Mouse (Mus musculus) myocyte (in vitro differentiated cells): ENCODE results near the gene Vgll4. TPM values are rescaled to one million over a fixed set of nuclear protein-coding genes. Genes with fewer than 3 reads are reported as not detected.

Experiments
- H3K27me3 ChIP-seq: one replicate; pipeline ENCODE4 v1.6.1; 2011; ENCODE audit not compliant: control insufficient read depth, insufficient read depth, insufficient read length
- H3K36me3 ChIP-seq: one replicate; pipeline ENCODE4 v1.6.1; 2011; ENCODE audit not compliant: control insufficient read depth, insufficient read depth
- H3K4me2 ChIP-seq: one replicate; pipeline ENCODE4 v1.6.1; 2011; ENCODE audit warnings: low read depth, control low read depth
- H3K4me3 ChIP-seq: one replicate; pipeline ENCODE4 v1.5.1; 2011; ENCODE audit warnings: mild to moderate bottlenecking, control low read depth, moderate library complexity
- H3K79me2 ChIP-seq: one replicate; pipeline ENCODE4 v1.6.1; 2011; ENCODE audit not compliant: control insufficient read depth, insufficient read depth
- H3ac ChIP-seq: one replicate; pipeline ENCODE4 v1.6.1; 2011; ENCODE audit not compliant: control insufficient read depth, insufficient read length
- CEBPB ChIP-seq: IDR thresholded peaks from 2 replicates; pipeline ENCODE4 v1.6.1; 2011; ENCODE audit warnings: mild to moderate bottlenecking, moderate library complexity; ENCODE audit not compliant: poor library complexity, insufficient read depth, severe bottlenecking
- E2F4 ChIP-seq: IDR thresholded peaks from one replicate; pipeline ENCODE4 v1.6.1; 2011; ENCODE audit warnings: mild to moderate bottlenecking, control low read depth, moderate library complexity; ENCODE audit not compliant: insufficient read depth
- MAX ChIP-seq: IDR thresholded peaks from one replicate; pipeline ENCODE4 v1.6.1; 2011; ENCODE audit warnings: low read depth, mild to moderate bottlenecking, control low read depth
- MYOD1 ChIP-seq, 3 experiments: IDR thresholded peaks; one replicate each; pipeline ENCODE4 v1.6.1; 2011; ENCODE audit warnings: control low read depth in 2 of 3, low read depth in 2 of 3, mild to moderate bottlenecking in 2 of 3, moderate library complexity in 1 of 3; ENCODE audit not compliant: insufficient read length in 2 of 3, control insufficient read depth in 1 of 3
- MYOG ChIP-seq, 3 experiments: IDR thresholded peaks; one replicate each; pipeline ENCODE4 v1.6.1; 2011; ENCODE audit warnings: control low read depth in 2 of 3, low read depth in 2 of 3, mild to moderate bottlenecking in 2 of 3; ENCODE audit not compliant: insufficient read length in 2 of 3, control insufficient read depth in 1 of 3, insufficient read depth in 1 of 3
- POLR2A ChIP-seq: IDR thresholded peaks from one replicate; pipeline ENCODE4 v1.6.1; 2011; ENCODE audit warnings: low read depth, mild to moderate bottlenecking, control low read depth, moderate library complexity; ENCODE audit not compliant: insufficient read length
- POLR2AphosphoS2 ChIP-seq: IDR thresholded peaks from one replicate; pipeline ENCODE4 v1.6.1; 2011; ENCODE audit warnings: low read depth, control low read depth; ENCODE audit not compliant: insufficient read length
- REST ChIP-seq: IDR thresholded peaks from one replicate; pipeline ENCODE4 v1.6.1; 2011; ENCODE audit warnings: mild to moderate bottlenecking, control low read depth, moderate library complexity; ENCODE audit not compliant: insufficient read depth, insufficient read length
- SRF ChIP-seq: IDR thresholded peaks from one replicate; pipeline ENCODE4 v1.6.1; 2011; ENCODE audit warnings: low read depth; ENCODE audit not compliant: control insufficient read depth, insufficient read length
- TCF12 ChIP-seq: IDR thresholded peaks from one replicate; pipeline ENCODE4 v1.6.1; 2011; ENCODE audit warnings: mild to moderate bottlenecking, control low read depth; ENCODE audit not compliant: poor library complexity, insufficient read depth, severe bottlenecking
- TCF3 ChIP-seq: IDR thresholded peaks from one replicate; pipeline ENCODE4 v1.6.1; 2011; ENCODE audit warnings: low read depth, control low read depth; ENCODE audit not compliant: insufficient read length
- USF1 ChIP-seq: IDR thresholded peaks from one replicate; pipeline ENCODE4 v1.6.1; 2011; ENCODE audit warnings: low read depth, mild to moderate bottlenecking, control low read depth, moderate library complexity
- polyA plus RNA-seq: library from polyadenylated mRNA; unstranded; fragments of >200 nt; fragmentation: generic; extraction: Trizol; gene quantifications from one replicate; pipeline ENCODE4 v1.2.1, GENCODE M21; 2012; ENCODE audit warnings: missing spikeins

Vgll4 gene
- polyA plus RNA-seq, 1 experiment = 21.1 TPM

- Histone ChIP-seq H3K36me3 (peaks cover 5% of the 10 kb centered on the region), H3K4me2 (no peak overlapping the region), H3K4me3 (no peak overlapping the region), H3K79me2 (peaks cover 87% of the 10 kb centered on the region), H3ac (no peak overlapping the region), H3K27me3 (no peaks in the 10 kb centered on the region)
- TF ChIP-seq TCF12 (no peak), USF1 (no peak), TCF3 (no peak), REST (no peak), POLR2AphosphoS2 (no peak), POLR2A (no peak), E2F4 (no peak), CEBPB (no peak), SRF (no peak), MAX (no peak), MYOG (IDR thresholded peaks at IDR 0.05; ENCODE audit: control insufficient read depth in 1 of 3, insufficient read depth in 1 of 3, insufficient read length in 2 of 3, low read depth in 2 of 3) (no peak), MYOD1 (IDR thresholded peaks at IDR 0.05; ENCODE audit: control insufficient read depth in 1 of 3, insufficient read length in 2 of 3, low read depth in 2 of 3) (no peak)
Measured at GRCm38 (mm10) chr6:114885129-114885528, 84.7 kb downstream of the Vgll4 start.

- Histone ChIP-seq H3K27me3 (no peaks in the 10 kb centered on the region), H3K4me3 (no peak overlapping the region), H3K36me3 (peaks cover 7% of the 10 kb centered on the region), H3ac (no peak overlapping the region), H3K4me2 (no peak overlapping the region), H3K79me2 (peaks cover 100% of the 10 kb centered on the region)
- TF ChIP-seq POLR2AphosphoS2 (no peak), MYOD1 (IDR thresholded peaks at IDR 0.05; ENCODE audit: control insufficient read depth in 1 of 3, insufficient read length in 2 of 3, low read depth in 2 of 3) (no peak), E2F4 (no peak)
Measured at GRCm38 (mm10) chr6:114883261-114883740, 86.5 kb downstream of the Vgll4 start.

GRCm38 (mm10) chr6:114882675-114883074 lies 87.1 kb downstream of the Vgll4 start:
- Histone ChIP-seq H3K4me2 (no peak overlapping the region), H3K79me2 (peaks cover 100% of the 10 kb centered on the region), H3K27me3 (no peaks in the 10 kb centered on the region), H3K36me3 (peaks cover 5% of the 10 kb centered on the region), H3K4me3 (no peak overlapping the region), H3ac (no peak overlapping the region)
- TF ChIP-seq MYOD1 (IDR thresholded peaks at IDR 0.05; ENCODE audit: control insufficient read depth in 1 of 3, insufficient read length in 2 of 3, low read depth in 2 of 3) = peak in 1 of 3 experiments; percentile 13
- no peak for TF ChIP-seq MAX
- TF ChIP-seq REST = no peak
- TF ChIP-seq CEBPB = no peak
- TF ChIP-seq MYOG (IDR thresholded peaks at IDR 0.05; ENCODE audit: control insufficient read depth in 1 of 3, insufficient read depth in 1 of 3, insufficient read length in 2 of 3, low read depth in 2 of 3) = no peak
- TF ChIP-seq TCF12 = no peak

- H3K36me3 ChIP-seq = peaks cover 5% of the 10 kb centered on the region
- TF ChIP-seq SRF (no peak), E2F4 (no peak), POLR2AphosphoS2 (no peak), MYOG (IDR thresholded peaks at IDR 0.05; ENCODE audit: control insufficient read depth in 1 of 3, insufficient read depth in 1 of 3, insufficient read length in 2 of 3, low read depth in 2 of 3) (no peak), USF1 (no peak), MYOD1 (IDR thresholded peaks at IDR 0.05; ENCODE audit: control insufficient read depth in 1 of 3, insufficient read length in 2 of 3, low read depth in 2 of 3) (no peak), TCF3 (no peak), TCF12 (no peak), REST (no peak), CEBPB (no peak), MAX (no peak), POLR2A (no peak)
- no peak overlapping the region for H3ac ChIP-seq
- H3K4me3 ChIP-seq = no peak overlapping the region
- H3K79me2 ChIP-seq = peaks cover 100% of the 10 kb centered on the region
- H3K27me3 ChIP-seq = no peaks in the 10 kb centered on the region
- no peak overlapping the region for H3K4me2 ChIP-seq
Measured at GRCm38 (mm10) chr6:114882212-114882611, 87.6 kb downstream of the Vgll4 start.

- Histone ChIP-seq H3ac (no peak overlapping the region), H3K4me3 (no peak overlapping the region), H3K36me3 (peaks cover 5% of the 10 kb centered on the region), H3K79me2 (peaks cover 99% of the 10 kb centered on the region), H3K4me2 (no peak overlapping the region), H3K27me3 (no peaks in the 10 kb centered on the region)
- TF ChIP-seq E2F4 (no peak), CEBPB (no peak), TCF12 (no peak), USF1 (no peak), TCF3 (no peak), MYOD1 (IDR thresholded peaks at IDR 0.05; ENCODE audit: control insufficient read depth in 1 of 3, insufficient read length in 2 of 3, low read depth in 2 of 3) (no peak), REST (no peak), POLR2A (no peak), SRF (no peak), POLR2AphosphoS2 (no peak), MYOG (IDR thresholded peaks at IDR 0.05; ENCODE audit: control insufficient read depth in 1 of 3, insufficient read depth in 1 of 3, insufficient read length in 2 of 3, low read depth in 2 of 3) (no peak), MAX (no peak)
Measured at GRCm38 (mm10) chr6:114880798-114881197, 89.0 kb downstream of the Vgll4 start.
